Mouse (Mus musculus) CH12.LX (cell line): ENCODE measurements at regions not wholly inside any gene's neighbourhood (a gene's known extent, or its start where the extent isn't known, plus 50 kb on each side); places are given as distances from the start of the nearest gene placed in this dataset.

ENCODE experiments used
- DNase-seq: peaks from one replicate; pipeline ENCODE4 v3.0.0-alpha.2; 2013; ENCODE audit errors: extremely low read depth
- H3K27ac ChIP-seq: 2 replicates; pipeline ENCODE4 v1.5.1; 2012; ENCODE audit warnings: low read depth, mild to moderate bottlenecking, control low read depth, moderate library complexity; ENCODE audit not compliant: insufficient read depth
- H3K27me3 ChIP-seq: replicated peaks from 2 replicates; pipeline ENCODE3; 2012; ENCODE audit warnings: inconsistent platforms
- H3K36me3 ChIP-seq, 2 experiments: replicated peaks in 1 of 2; 2 replicates each; pipeline versions ENCODE3 to v1.6.1; 2012; ENCODE audit warnings: inconsistent platforms in 1 of 2, low read length in 1 of 2, mild to moderate bottlenecking in 1 of 2, mixed read lengths in 1 of 2, moderate library complexity in 1 of 2; ENCODE audit not compliant: control insufficient read depth in 1 of 2, insufficient read depth in 1 of 2
- H3K4me1 ChIP-seq, 2 experiments: 2 replicates each; pipeline ENCODE4 v1.6.1; 2012; ENCODE audit warnings: inconsistent platforms in 1 of 2, moderate library complexity in 1 of 2; ENCODE audit not compliant: insufficient read depth in 2 of 2, control insufficient read depth in 1 of 2
- H3K4me2 ChIP-seq: 2 replicates; pipeline ENCODE4 v1.6.1; 2012; ENCODE audit warnings: low read depth, mild to moderate bottlenecking, control low read depth; ENCODE audit not compliant: poor library complexity, insufficient read depth, severe bottlenecking
- H3K4me3 ChIP-seq, 3 experiments: fragments of 150-350 bp in 1 of 3; sonication (generic) in 1 of 3; replicated peaks in 1 of 3; 2 replicates each; pipeline versions ENCODE3 to v1.5.1; 2011 to 2012; ENCODE audit warnings: low read depth in 2 of 3, low read length in 2 of 3, mild to moderate bottlenecking in 2 of 3, moderate library complexity in 2 of 3, control low read depth in 1 of 3, improper control_type of control experiment in 1 of 3, inconsistent platforms in 1 of 3, mixed read lengths in 1 of 3; ENCODE audit not compliant: poor library complexity in 1 of 3
- H3K79me2 ChIP-seq: replicated peaks from 2 replicates; pipeline ENCODE4 v1.6.1; 2012; ENCODE audit warnings: mild to moderate bottlenecking, moderate library complexity; ENCODE audit not compliant: control insufficient read depth, poor library complexity, insufficient read depth, severe bottlenecking; ENCODE audit errors: extremely low read depth
- H3K9ac ChIP-seq: 2 replicates; pipeline ENCODE4 v1.6.1; 2012; ENCODE audit warnings: low read depth, mild to moderate bottlenecking, control low read depth, moderate library complexity; ENCODE audit not compliant: insufficient read depth
- H3K9me3 ChIP-seq: replicated peaks from 2 replicates; pipeline ENCODE3; 2012; ENCODE audit warnings: low read length, inconsistent platforms, mixed read lengths
- BHLHE40 ChIP-seq: IDR thresholded peaks from 2 replicates; pipeline ENCODE4 v1.6.1; 2011; ENCODE audit warnings: mild to moderate bottlenecking, low read depth, low read length, improper control_type of control experiment
- CHD1 ChIP-seq: IDR thresholded peaks from 2 replicates; pipeline ENCODE4 v1.6.1; 2012; ENCODE audit warnings: low read depth, low read length, improper control_type of control experiment, inconsistent platforms
- CTCF ChIP-seq, 2 experiments: IDR thresholded peaks in 1 of 2; conservative IDR thresholded peaks in 1 of 2; 2 replicates each; pipeline ENCODE4 v1.5.1; 2011 to 2012; ENCODE audit warnings: low read depth in 2 of 2, low read length in 2 of 2, improper control_type of control experiment in 1 of 2, inconsistent platforms in 1 of 2, mild to moderate bottlenecking in 1 of 2, moderate library complexity in 1 of 2
- E2F4 ChIP-seq: IDR thresholded peaks from 2 replicates; pipeline ENCODE4 v1.6.1; 2011; ENCODE audit warnings: low read depth, low read length, improper control_type of control experiment; ENCODE audit not compliant: insufficient replicate concordance
- EP300 ChIP-seq: IDR thresholded peaks from 2 replicates; pipeline ENCODE4 v1.6.1; 2011; ENCODE audit warnings: low read length, improper control_type of control experiment
- GABPA ChIP-seq: IDR thresholded peaks from 2 replicates; pipeline ENCODE4 v1.6.1; 2012; ENCODE audit warnings: low read depth, low read length, improper control_type of control experiment, inconsistent platforms; ENCODE audit not compliant: insufficient replicate concordance
- HCFC1 ChIP-seq: IDR thresholded peaks from 2 replicates; pipeline ENCODE4 v1.6.1; 2012; ENCODE audit warnings: low read depth, mild to moderate bottlenecking, inconsistent platforms, low read length, improper control_type of control experiment
- KAT2A ChIP-seq: IDR thresholded peaks from 2 replicates; pipeline ENCODE4 v1.6.1; 2012; ENCODE audit warnings: low read length, improper control_type of control experiment, inconsistent platforms; ENCODE audit not compliant: insufficient replicate concordance
- MAFK ChIP-seq: IDR thresholded peaks from 2 replicates; pipeline ENCODE4 v1.6.1; 2011; ENCODE audit warnings: low read length, improper control_type of control experiment; ENCODE audit not compliant: insufficient replicate concordance
- MEF2A ChIP-seq: IDR thresholded peaks from 2 replicates; pipeline ENCODE4 v1.6.1; 2014; ENCODE audit warnings: low read depth, mild to moderate bottlenecking, inconsistent platforms, low read length, improper control_type of control experiment, borderline replicate concordance
- NELFE ChIP-seq: IDR thresholded peaks from 2 replicates; pipeline ENCODE4 v1.6.1; 2011; ENCODE audit warnings: low read depth, low read length, improper control_type of control experiment
- RAD21 ChIP-seq: IDR thresholded peaks from 2 replicates; pipeline ENCODE4 v1.6.1; 2011; ENCODE audit warnings: low read depth, mild to moderate bottlenecking, low read length, improper control_type of control experiment, moderate library complexity
- RCOR1 ChIP-seq: conservative IDR thresholded peaks from 2 replicates; pipeline ENCODE4 v1.6.1; 2012; ENCODE audit warnings: low read depth, mild to moderate bottlenecking, inconsistent platforms, low read length, improper control_type of control experiment
- SMC3 ChIP-seq: IDR thresholded peaks from 2 replicates; pipeline ENCODE4 v1.6.1; 2011; ENCODE audit warnings: low read depth, low read length, improper control_type of control experiment
- TCF12 ChIP-seq: IDR thresholded peaks from 2 replicates; pipeline ENCODE4 v1.6.1; 2014; ENCODE audit warnings: low read depth, mild to moderate bottlenecking, inconsistent platforms, low read length, improper control_type of control experiment
- UBTF ChIP-seq: IDR thresholded peaks from 2 replicates; pipeline ENCODE4 v1.6.1; 2012; ENCODE audit warnings: low read depth, mild to moderate bottlenecking, inconsistent platforms, low read length, improper control_type of control experiment, moderate library complexity
- ZKSCAN1 ChIP-seq: IDR thresholded peaks from 2 replicates; pipeline ENCODE4 v1.6.1; 2012; ENCODE audit warnings: low read depth, inconsistent platforms, low read length, improper control_type of control experiment, borderline replicate concordance
- dilution Hi-C: fragments of 300-500 bp; cut with MboI; formaldehyde crosslinking; loops from 2 replicates; pipeline ENCODE4 v1.14.3; 2020; ENCODE audit warnings: low sequenced_read_pairs; ENCODE audit not compliant: extremely low pct_unique_long_range_greater_than_20kb, extremely low pct_ligation_motif_present
- in situ Hi-C: fragments of 300-500 bp; cut with MboI; formaldehyde crosslinking; loops from 3 replicates; pipeline ENCODE4 v1.14.3; 2019; ENCODE audit warnings: low sequenced_read_pairs, low pct_ligation_motif_present, low pct_unique_long_range_greater_than_20kb, mixed read lengths

- Histone ChIP-seq H3K27ac (no peak overlapping the region), H3K79me2 (no peaks in the 10 kb centered on the region), H3K4me1 (no peaks in the 10 kb centered on the region), H3K4me3 (no peak overlapping the region), H3K9ac (no peak overlapping the region), H3K36me3 (no peaks in the 10 kb centered on the region), H3K4me2 (no peak overlapping the region), H3K27me3 (no peaks in the 10 kb centered on the region), H3K9me3 (peaks cover 11% of the 10 kb centered on the region)
- no peak for DNase-seq
- no peak for TF ChIP-seq TCF12
- TF ChIP-seq NELFE = no peak
- TF ChIP-seq ZKSCAN1 = no peak
- TF ChIP-seq MEF2A = no peak
- no peak for TF ChIP-seq HCFC1
- TF ChIP-seq RAD21 = no peak
- TF ChIP-seq SMC3 = no peak
- no peak for TF ChIP-seq EP300
- no peak for TF ChIP-seq CTCF (conservative IDR thresholded peaks at IDR 0.05 in 1 of 2, IDR thresholded peaks at IDR 0.05 in 1 of 2; ENCODE audit: low read depth in 2 of 2, low read length in 2 of 2)
- dilution Hi-C loops (no loop called here), in situ Hi-C loops (no loop called here)
Measured at GRCm38 (mm10) chr16:63179228-63179627, 325.1 kb downstream of the Pros1 start.

GRCm38 (mm10) chr16:63191181-63191580, 337.1 kb downstream of the Pros1 start:
- Histone ChIP-seq H3K36me3 (no peaks in the 10 kb centered on the region), H3K27ac (no peak overlapping the region), H3K9ac (no peak overlapping the region), H3K4me1 (no peaks in the 10 kb centered on the region), H3K27me3 (no peaks in the 10 kb centered on the region), H3K4me2 (no peak overlapping the region), H3K4me3 (no peak overlapping the region), H3K9me3 (peaks cover 2% of the 10 kb centered on the region), H3K79me2 (no peaks in the 10 kb centered on the region)
- dilution Hi-C loops = no loop called here
- in situ Hi-C loops = no loop called here
- DNase-seq = no peak
- TF ChIP-seq TCF12 (no peak), GABPA (no peak), BHLHE40 (no peak), MEF2A (no peak), NELFE (no peak), KAT2A (no peak), UBTF (no peak), CHD1 (no peak), ZKSCAN1 (no peak), MAFK (no peak), SMC3 (no peak), E2F4 (no peak), RCOR1 (no peak)
